Mouse (Mus musculus) T-helper 1 cell (primary cell): ENCODE results near the gene Olfr193.
"Not testable (repeated sequence)": the region's sequence is repeated elsewhere in the genome, so short reads cannot be mapped to it uniquely, and the experiment has no call there.

Experiments
- in situ Hi-C: fragments of 300-600 bp; cut with MboI, MseI; formaldehyde crosslinking; loops from one replicate; pipeline ENCODE4 v1.15.1; 2025; ENCODE audit warnings: high pct_unique_total_duplicates

The Olfr193 gene

GRCm38 (mm10) chr16:59111781-59112180 lies at the start of gene Olfr193:
Gene Olfr193 (minus strand): TSS chr16:59111881.
- in situ Hi-C loops: no loop called here

- in situ Hi-C loops: no loop called here
Measured at GRCm38 (mm10) chr16:59151996-59152395, 40.3 kb upstream of the Olfr193 start.

DNA sequence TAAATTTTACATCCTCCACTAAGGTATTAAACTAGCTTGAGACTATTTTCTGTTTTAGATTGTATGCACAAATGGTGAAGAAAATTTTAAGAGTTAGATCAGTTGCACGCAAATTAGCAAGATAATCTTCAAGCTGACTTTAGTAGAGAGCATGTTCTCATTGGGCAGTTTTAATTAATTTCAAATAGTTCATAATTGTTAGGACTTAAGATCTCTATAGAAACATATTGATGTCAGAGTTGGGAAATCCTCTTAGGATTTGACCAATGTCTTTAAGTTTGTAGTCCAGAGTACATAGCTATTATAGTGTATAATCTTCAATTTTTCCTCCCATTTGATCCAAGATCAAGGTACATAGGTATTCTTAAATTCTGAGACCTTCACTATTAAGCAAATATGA lies 35.1 kb upstream of the Olfr193 start, which contains the start of gene Olfr195:
Gene Olfr195 (plus strand): TSS at position 301 of the 400 bp plus-strand sequence.
- in situ Hi-C loops: no loop called here

GRCm38 (mm10) chr16:59141105-59141504 lies 29.4 kb upstream of the Olfr193 start:
- in situ Hi-C loops: no loop called here

DNA sequence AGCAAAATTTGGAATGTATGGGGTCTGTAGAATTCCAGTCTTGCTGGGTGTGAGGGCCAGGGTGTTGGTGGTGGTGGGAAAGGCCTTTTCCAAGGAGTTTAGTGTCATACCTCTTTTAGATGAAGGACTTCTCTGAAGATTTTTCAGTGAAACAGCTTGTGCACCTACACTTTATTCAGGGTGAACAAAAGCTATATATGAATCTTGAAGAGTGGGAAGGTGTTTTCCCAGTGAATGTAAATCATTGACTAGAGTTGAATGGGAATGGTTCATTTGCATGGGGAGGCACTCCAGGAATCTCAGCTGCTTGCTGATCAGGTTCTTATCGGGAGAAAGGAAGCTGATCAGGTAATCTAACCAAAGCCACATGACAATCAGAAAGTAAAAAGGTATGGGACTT lies 19.1 kb upstream of the Olfr193 start:
- in situ Hi-C loops: no loop called here

DNA sequence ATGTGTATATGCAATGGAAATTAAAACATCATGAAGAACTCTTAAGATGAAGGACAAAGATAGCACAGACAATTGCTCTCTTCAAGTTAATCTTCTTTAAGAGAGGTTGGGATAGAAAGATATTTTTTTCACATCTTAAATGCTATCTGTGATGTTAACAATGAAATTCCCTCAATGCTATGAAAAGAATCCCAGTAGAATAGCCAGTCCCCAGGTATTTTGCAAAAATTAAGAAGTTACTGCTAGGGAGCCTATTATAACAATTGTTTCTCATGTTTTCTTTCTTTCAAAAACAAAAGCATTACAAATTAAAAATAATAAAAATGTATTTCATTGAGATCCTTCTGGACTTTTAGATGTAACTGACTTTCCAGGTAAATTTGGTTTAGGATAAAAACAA lies 9.3 kb upstream of the Olfr193 start, which contains the start of gene Olfr194:
Gene Olfr194 (minus strand): TSS at position 101 of the 400 bp plus-strand sequence.
- in situ Hi-C loops: no loop called here

DNA sequence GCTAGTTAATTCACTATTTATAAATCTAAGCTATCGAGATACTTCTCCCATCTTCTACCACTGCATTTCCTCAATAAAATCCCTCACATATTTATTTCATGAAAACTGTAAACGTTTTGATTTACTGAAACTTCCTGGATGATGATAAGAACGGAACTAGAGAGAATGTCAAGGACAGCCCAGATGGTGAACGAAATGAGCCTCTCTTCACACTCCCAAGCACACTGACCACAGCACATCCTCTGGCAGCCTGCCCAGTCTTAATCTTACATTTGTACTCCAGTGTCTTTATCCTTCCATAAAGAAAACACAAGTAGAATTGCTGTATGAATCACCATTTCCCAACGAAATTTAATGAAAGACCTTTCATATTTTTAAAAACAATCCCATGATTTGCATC lies 3.2 kb downstream of the Olfr193 start:
- in situ Hi-C loops: not testable (repeated sequence)

DNA sequence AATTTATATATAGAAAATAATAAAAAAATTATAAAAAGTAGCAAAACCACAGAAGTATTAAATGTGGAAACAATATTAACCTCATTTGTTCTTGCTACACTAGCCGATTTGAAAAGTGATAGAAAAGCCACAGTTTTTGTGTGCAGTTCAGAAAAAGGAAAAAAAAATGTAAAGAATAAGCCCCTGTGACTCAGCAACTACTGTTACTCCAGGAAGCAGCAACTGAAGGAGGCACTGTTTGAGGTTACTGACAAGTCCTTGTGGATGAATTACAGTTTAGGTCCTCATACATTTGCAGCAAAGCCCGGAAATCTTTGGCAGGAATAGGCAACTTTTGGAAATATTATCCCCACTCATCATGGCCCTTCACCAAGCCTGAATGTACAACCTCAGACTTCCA lies 6.4 kb downstream of the Olfr193 start:
- in situ Hi-C loops: no loop called here

DNA sequence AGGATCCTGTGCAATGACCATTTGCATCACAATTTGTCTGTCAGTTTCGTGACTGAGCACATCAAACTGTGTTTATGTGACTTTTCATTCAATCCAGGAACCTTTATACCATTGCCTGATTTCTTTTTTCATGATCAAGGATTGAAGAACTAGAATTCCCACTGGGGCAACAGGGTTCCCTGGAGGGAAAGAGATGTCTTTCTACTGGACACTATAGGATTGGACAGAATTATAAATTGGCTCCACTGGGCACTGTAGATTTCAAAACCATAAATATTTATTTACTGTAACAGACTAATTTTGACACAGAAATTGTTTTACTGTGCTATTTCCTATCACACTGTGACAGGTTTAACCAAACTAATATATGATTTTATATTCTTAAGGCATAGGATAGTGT lies 22.0 kb downstream of the Olfr193 start, which contains the start of gene Olfr191:
Gene Olfr191 (minus strand): TSS at position 101 of the 400 bp plus-strand sequence.
- in situ Hi-C loops: not testable (repeated sequence)

GRCm38 (mm10) chr16:59081113-59081512 lies 30.6 kb downstream of the Olfr193 start:
- in situ Hi-C loops: not testable (repeated sequence)

DNA sequence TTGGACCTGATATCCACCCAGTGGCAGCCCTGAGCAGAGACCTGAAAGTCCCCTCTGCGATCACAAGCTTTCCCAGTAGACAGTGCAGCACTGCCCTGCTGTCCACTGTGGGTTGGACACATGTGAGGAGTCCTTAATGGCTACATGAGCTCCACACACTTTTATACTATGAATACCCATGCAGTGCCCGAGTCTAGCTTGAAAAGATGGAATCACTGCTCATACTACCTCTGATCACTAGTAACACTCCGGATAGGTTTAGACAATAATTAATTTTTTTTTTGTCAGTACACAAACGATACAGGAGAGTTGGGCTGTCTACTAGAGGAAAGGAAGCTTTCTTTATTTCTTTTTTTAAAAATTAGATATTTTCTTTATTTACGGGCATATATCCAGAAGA lies 33.8 kb downstream of the Olfr193 start, which contains the start of gene Olfr190:
Gene Olfr190 (minus strand): TSS at position 101 of the 400 bp plus-strand sequence.
- in situ Hi-C loops: no loop called here

DNA sequence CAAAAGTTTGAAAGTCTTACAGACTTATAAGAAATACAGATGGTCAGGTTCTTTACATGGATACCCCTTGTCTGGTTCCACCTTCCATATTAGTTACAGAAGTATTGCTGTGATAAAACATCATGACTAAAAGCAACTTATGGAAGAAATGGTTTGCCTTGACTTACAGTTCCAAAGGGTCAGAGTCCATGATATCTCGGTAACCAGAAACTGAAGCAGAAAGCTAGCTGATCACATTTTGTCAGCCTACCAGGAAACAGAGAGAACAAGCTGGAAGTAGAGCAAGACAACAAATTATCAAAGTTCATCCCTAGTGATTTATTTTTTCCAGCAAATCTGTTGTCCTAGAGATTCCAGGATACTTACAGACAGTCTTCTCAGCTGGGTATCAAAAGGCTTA lies 38.2 kb downstream of the Olfr193 start:
- in situ Hi-C loops: no loop called here

DNA sequence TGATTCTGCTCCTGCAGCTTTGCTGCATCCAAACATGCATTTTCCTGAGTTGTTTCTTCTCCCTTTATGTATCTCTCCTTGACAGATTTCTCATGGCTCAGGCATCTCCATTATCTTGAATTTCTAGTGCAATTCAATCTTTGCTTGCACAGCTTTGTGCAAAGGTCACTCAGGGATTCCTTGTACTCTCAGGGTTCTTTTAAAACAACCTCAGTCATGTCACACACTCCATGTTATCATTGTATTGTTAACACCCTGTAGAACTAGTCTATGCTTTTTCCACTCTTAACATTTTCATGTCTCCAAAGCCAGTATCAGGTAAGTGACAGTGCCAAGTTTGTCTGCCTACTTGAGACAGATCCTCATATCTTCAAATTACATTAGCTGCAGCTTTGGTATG lies 39.9 kb downstream of the Olfr193 start:
- in situ Hi-C loops: no loop called here

GRCm38 (mm10) chr16:59062411-59062810 lies 49.3 kb downstream of the Olfr193 start:
- in situ Hi-C loops: not testable (repeated sequence)
